9 mouse cellular contexts compared by ENCODE assay signal in the genomic region with DNA sequence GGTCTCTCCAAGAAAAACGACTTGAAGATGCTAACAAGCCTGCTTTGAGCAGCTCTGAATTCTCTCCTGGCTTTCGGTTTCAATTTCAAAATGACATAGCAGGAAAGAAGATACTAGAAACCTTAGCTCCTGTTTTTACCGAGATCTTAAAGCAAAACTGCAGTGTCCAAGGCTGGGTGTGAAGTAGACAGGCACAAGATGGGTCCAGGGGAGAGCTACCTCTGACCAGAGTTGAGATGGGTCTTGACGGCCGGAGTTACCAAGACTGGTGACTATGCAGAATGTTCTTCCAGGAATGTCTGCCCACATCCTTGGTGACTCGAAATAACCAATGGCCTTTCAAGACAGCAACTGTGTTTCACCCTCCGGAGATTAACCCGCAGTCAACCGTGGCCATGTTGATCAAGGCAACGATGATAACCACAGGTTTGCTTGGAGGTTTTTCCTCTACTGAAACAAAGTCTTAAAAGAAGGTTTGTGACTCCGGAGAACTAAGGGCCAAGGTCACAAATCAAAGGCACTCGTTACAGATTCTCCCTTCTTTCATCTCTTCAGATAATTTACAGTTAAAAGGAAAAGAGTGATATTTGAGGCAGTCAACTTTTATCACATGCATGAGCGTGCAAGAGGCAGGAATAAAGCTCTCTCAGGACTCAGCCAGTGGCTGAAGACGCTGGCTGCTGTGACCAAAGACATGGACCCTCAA.
A peak's percentile ranks its signal among the peaks of the same experiment; 100 is the strongest.
DNase-seq lines count a peak whose midpoint lies in the region; ATAC-seq and TF ChIP-seq lines count a peak whose summit lies in the region.
"Had no signal": no experiment of that assay in that cellular context is flagged by ENCODE, and none has a peak within 500 bp of the region (broad histone marks: within the 10 kb centered on the region; RNA-seq: fewer than 3 reads in every experiment).

No protein-coding gene starts in this region.

- TF ChIP-seq EP300 in lung, postnatal 0 days (IDR thresholded peaks at IDR 0.05) = no peak

- H3K36me3 ChIP-seq in lung, postnatal 0 days (ENCODE audit: insufficient read depth, low read length) = no peaks in the 10 kb centered on the region
- H3K36me3 ChIP-seq in forebrain, embryonic 13.5 days (ENCODE audit: poor library complexity, severe bottlenecking) = no peaks in the 10 kb centered on the region
- H3K36me3 ChIP-seq: limb, embryonic 15.5 days had no signal

- no peak for TF ChIP-seq POLR2A in lung, adult 2 months (IDR thresholded peaks at IDR 0.05; ENCODE audit: borderline replicate concordance, extremely low read depth, low read depth, low read length)

- no peaks in the 10 kb centered on the region for H3K27me3 ChIP-seq in lung, postnatal 0 days (replicated peaks; ENCODE audit: insufficient read depth, low read length)
- H3K27me3 ChIP-seq in forebrain, embryonic 13.5 days = no peaks in the 10 kb centered on the region
- H3K27me3 ChIP-seq: limb, embryonic 15.5 days had no signal

- H3K4me1 ChIP-seq in lung, adult 2 months (ENCODE audit: control insufficient read depth, insufficient read depth, low read length) = no peaks in the 10 kb centered on the region; the same call in 1 of the 2 replicates
- H3K4me1 ChIP-seq in lung, postnatal 0 days (ENCODE audit: insufficient read depth, low read depth, low read length) = no peaks in the 10 kb centered on the region
- H3K4me1 ChIP-seq in forebrain, embryonic 13.5 days = peaks cover 6% of the 10 kb centered on the region; the same call in 1 of the 2 replicates

- WGBS in lung, adult 2 months = 50% methylated on average over 14 of the region's 14 CpGs
- WGBS in lung, postnatal 0 days = 69% methylated on average over 14 of the region's 14 CpGs
- 88% methylated on average over 14 of the region's 14 CpGs for WGBS in forebrain, embryonic 13.5 days

- peak overlapping the region; percentile 58 for H3K4me3 ChIP-seq in lung, adult 2 months (replicated peaks; ENCODE audit: extremely low read depth, low read depth, low read length)
- no peak overlapping the region for H3K4me3 ChIP-seq in lung, postnatal 0 days (ENCODE audit: low read depth, low read length)
- H3K4me3 ChIP-seq in forebrain, embryonic 13.5 days = no peak overlapping the region
- H3K4me3 ChIP-seq: limb, embryonic 15.5 days had no signal

- no peak overlapping the region for H3K27ac ChIP-seq in lung, postnatal 0 days (ENCODE audit: low read length)
- no peak overlapping the region for H3K27ac ChIP-seq in forebrain, embryonic 13.5 days
- H3K27ac ChIP-seq: limb, embryonic 15.5 days had no signal

- no peak for TF ChIP-seq CTCF in lung, adult 2 months (IDR thresholded peaks at IDR 0.05; ENCODE audit: insufficient read depth, low read length)
- TF ChIP-seq CTCF in lung, postnatal 0 days (IDR thresholded peaks at IDR 0.05) = no peak

- DNase-seq in lung, adult 2 months = no peak
- DNase-seq in lung, postnatal 0 days (ENCODE audit: low spot score) = no peak
- peak; percentile 23 to 33 for DNase-seq in kidney, postnatal 36 days
- peak; percentile 60 for DNase-seq in thymus, postnatal 25 days
- DNase-seq in layer of hippocampus, postnatal 25 days (ENCODE audit: extremely low spot score in 1 of 2, low spot score in 1 of 2) = no peak
- no peak for DNase-seq in cerebellum, adult 11-12 months

- no peak overlapping the region; the same call in 1 of the 2 replicates for H3K4me2 ChIP-seq in lung, postnatal 0 days (replicated peaks; ENCODE audit: low read depth, low read length)
- no peak overlapping the region for H3K4me2 ChIP-seq in forebrain, embryonic 13.5 days
- H3K4me2 ChIP-seq: limb, embryonic 15.5 days had no signal

- H3K9ac ChIP-seq in lung, postnatal 0 days (replicated peaks; ENCODE audit: low read depth) = no peak overlapping the region
- H3K9ac ChIP-seq in forebrain, embryonic 13.5 days = no peak overlapping the region
- H3K9ac ChIP-seq: limb, embryonic 15.5 days had no signal

- H3K9me3 ChIP-seq in lung, postnatal 0 days (ENCODE audit: low read length) = no peaks in the 10 kb centered on the region
- no peaks in the 10 kb centered on the region for H3K9me3 ChIP-seq in forebrain, embryonic 13.5 days (replicated peaks)
- H3K9me3 ChIP-seq: limb, embryonic 15.5 days had no signal

- no peak for ATAC-seq in lung, postnatal 0 days
- ATAC-seq in common myeloid progenitor, adult 5-6 weeks (replicated peaks; ENCODE audit: low read depth, poor library complexity, severe bottlenecking) = peak; percentile 48
- no peak for ATAC-seq in forebrain, embryonic 13.5 days

Comparison
In these comparisons a context has a peak if more than half of its experiments do, and no peak if none do; other contexts are left out.
1. DNase-seq: peak in kidney, postnatal 36 days (2 of 2) and thymus, postnatal 25 days (single experiment); none in lung, adult 2 months (single experiment), lung, postnatal 0 days (single experiment), layer of hippocampus, postnatal 25 days (0 of 2) and cerebellum, adult 11-12 months (single experiment).